Mouse (Mus musculus): ENCODE measurements around the gene Npcd. TPM values are rescaled to one million over a fixed set of nuclear protein-coding genes. Genes with fewer than 3 reads are reported as not detected.

Npcd gene
- polyA plus RNA-seq, 1 experiment: 0.55 TPM

- WGBS: 38% methylated on average over 17 of the region's 17 CpGs
- no peak overlapping the region for H3K4me3 ChIP-seq (ENCODE audit: control insufficient read depth, insufficient read depth, low read length)
- TF ChIP-seq CTCF (IDR thresholded peaks at IDR 0.05; ENCODE audit: borderline replicate concordance, control insufficient read depth, extremely low read depth, insufficient read depth, low read length, poor library complexity): no peak
- no peak for TF ChIP-seq POLR2A (IDR thresholded peaks at IDR 0.05; ENCODE audit: control insufficient read depth, extremely low read depth, insufficient read depth, low read length, poor library complexity)
- no peak for DNase-seq
- no peaks in the 10 kb centered on the region for H3K36me3 ChIP-seq (ENCODE audit: control insufficient read depth, insufficient read depth, low read length)
- H3K27me3 ChIP-seq (ENCODE audit: control insufficient read depth, insufficient read depth, low read length): no peaks in the 10 kb centered on the region
- peaks cover 34% of the 10 kb centered on the region for H3K4me1 ChIP-seq (replicated peaks; ENCODE audit: control insufficient read depth, insufficient read depth, low read length)
- peak overlapping the region; percentile 16; the same call in 1 of the 2 replicates for H3K27ac ChIP-seq (ENCODE audit: control insufficient read depth, insufficient read depth, low read length)
Observed at GRCm38 (mm10) chr15:79751772-79752171, 82.3 kb downstream of the Npcd start.

- H3K27ac ChIP-seq (ENCODE audit: control insufficient read depth, insufficient read depth, low read length): no peak overlapping the region
- no peak for TF ChIP-seq CTCF (IDR thresholded peaks at IDR 0.05; ENCODE audit: borderline replicate concordance, control insufficient read depth, extremely low read depth, insufficient read depth, low read length, poor library complexity)
- no peak for TF ChIP-seq POLR2A (IDR thresholded peaks at IDR 0.05; ENCODE audit: control insufficient read depth, extremely low read depth, insufficient read depth, low read length, poor library complexity)
- no peak overlapping the region for H3K4me3 ChIP-seq (ENCODE audit: control insufficient read depth, insufficient read depth, low read length)
- DNase-seq: no peak
- H3K4me1 ChIP-seq (replicated peaks; ENCODE audit: control insufficient read depth, insufficient read depth, low read length): peaks cover 24% of the 10 kb centered on the region
- no peaks in the 10 kb centered on the region for H3K27me3 ChIP-seq (ENCODE audit: control insufficient read depth, insufficient read depth, low read length)
- 95% methylated on average over 8 of the region's 8 CpGs for WGBS
- no peaks in the 10 kb centered on the region for H3K36me3 ChIP-seq (ENCODE audit: control insufficient read depth, insufficient read depth, low read length)
Observed at GRCm38 (mm10) chr15:79750266-79750665, 83.8 kb downstream of the Npcd start.

GRCm38 (mm10) chr15:79749162-79749561 lies 84.9 kb downstream of the Npcd start:
- H3K4me3 ChIP-seq (ENCODE audit: control insufficient read depth, insufficient read depth, low read length): no peak overlapping the region
- 17% methylated on average over 7 of the region's 7 CpGs for WGBS
- peak overlapping the region; percentile 22; the same call in 1 of the 2 replicates for H3K27ac ChIP-seq (ENCODE audit: control insufficient read depth, insufficient read depth, low read length)
- H3K27me3 ChIP-seq (ENCODE audit: control insufficient read depth, insufficient read depth, low read length): no peaks in the 10 kb centered on the region
- H3K36me3 ChIP-seq (ENCODE audit: control insufficient read depth, insufficient read depth, low read length): no peaks in the 10 kb centered on the region
- H3K4me1 ChIP-seq (replicated peaks; ENCODE audit: control insufficient read depth, insufficient read depth, low read length): peaks cover 24% of the 10 kb centered on the region
- peak; percentile 27 for DNase-seq
- TF ChIP-seq CTCF (IDR thresholded peaks at IDR 0.05; ENCODE audit: borderline replicate concordance, control insufficient read depth, extremely low read depth, insufficient read depth, low read length, poor library complexity): no peak

GRCm38 (mm10) chr15:79747998-79748397 lies 86.0 kb downstream of the Npcd start:
- WGBS: 95% methylated on average over 11 of the region's 11 CpGs
- H3K36me3 ChIP-seq (ENCODE audit: control insufficient read depth, insufficient read depth, low read length): no peaks in the 10 kb centered on the region
- peak; percentile 39 for DNase-seq
- H3K4me1 ChIP-seq (replicated peaks; ENCODE audit: control insufficient read depth, insufficient read depth, low read length): peaks cover 24% of the 10 kb centered on the region
- no peak overlapping the region for H3K27ac ChIP-seq (ENCODE audit: control insufficient read depth, insufficient read depth, low read length)
- H3K4me3 ChIP-seq (ENCODE audit: control insufficient read depth, insufficient read depth, low read length): no peak overlapping the region
- H3K27me3 ChIP-seq (ENCODE audit: control insufficient read depth, insufficient read depth, low read length): no peaks in the 10 kb centered on the region
- TF ChIP-seq POLR2A (IDR thresholded peaks at IDR 0.05; ENCODE audit: control insufficient read depth, extremely low read depth, insufficient read depth, low read length, poor library complexity) (no peak), CTCF (IDR thresholded peaks at IDR 0.05; ENCODE audit: borderline replicate concordance, control insufficient read depth, extremely low read depth, insufficient read depth, low read length, poor library complexity) (0 out of 2 replicates have a peak, but pooled peaks have one; percentile 13)

GRCm38 (mm10) chr15:79745883-79746282 lies 88.2 kb downstream of the Npcd start:
- TF ChIP-seq POLR2A (IDR thresholded peaks at IDR 0.05; ENCODE audit: control insufficient read depth, extremely low read depth, insufficient read depth, low read length, poor library complexity) (no peak), CTCF (IDR thresholded peaks at IDR 0.05; ENCODE audit: borderline replicate concordance, control insufficient read depth, extremely low read depth, insufficient read depth, low read length, poor library complexity) (no peak)
- WGBS: 98% methylated on average over 5 of the region's 5 CpGs
- H3K4me3 ChIP-seq (ENCODE audit: control insufficient read depth, insufficient read depth, low read length): no peak overlapping the region
- H3K27ac ChIP-seq (ENCODE audit: control insufficient read depth, insufficient read depth, low read length): no peak overlapping the region
- no peaks in the 10 kb centered on the region for H3K36me3 ChIP-seq (ENCODE audit: control insufficient read depth, insufficient read depth, low read length)
- no peak for DNase-seq
- no peaks in the 10 kb centered on the region for H3K27me3 ChIP-seq (ENCODE audit: control insufficient read depth, insufficient read depth, low read length)
- H3K4me1 ChIP-seq (replicated peaks; ENCODE audit: control insufficient read depth, insufficient read depth, low read length): peaks cover 22% of the 10 kb centered on the region

- Histone ChIP-seq H3K27me3 (ENCODE audit: control insufficient read depth, insufficient read depth, low read length) (no peaks in the 10 kb centered on the region), H3K4me3 (ENCODE audit: control insufficient read depth, insufficient read depth, low read length) (no peak overlapping the region), H3K4me1 (replicated peaks; ENCODE audit: control insufficient read depth, insufficient read depth, low read length) (peaks cover 25% of the 10 kb centered on the region), H3K36me3 (ENCODE audit: control insufficient read depth, insufficient read depth, low read length) (no peaks in the 10 kb centered on the region), H3K27ac (ENCODE audit: control insufficient read depth, insufficient read depth, low read length) (no peak overlapping the region)
- WGBS: 97% methylated on average over 10 of the region's 10 CpGs
- TF ChIP-seq POLR2A (IDR thresholded peaks at IDR 0.05; ENCODE audit: control insufficient read depth, extremely low read depth, insufficient read depth, low read length, poor library complexity) (no peak), CTCF (IDR thresholded peaks at IDR 0.05; ENCODE audit: borderline replicate concordance, control insufficient read depth, extremely low read depth, insufficient read depth, low read length, poor library complexity) (no peak)
- DNase-seq: no peak
Observed at GRCm38 (mm10) chr15:79745312-79745711, 88.7 kb downstream of the Npcd start.

GRCm38 (mm10) chr15:79744742-79745141 lies 89.3 kb downstream of the Npcd start:
- TF ChIP-seq CTCF (IDR thresholded peaks at IDR 0.05; ENCODE audit: borderline replicate concordance, control insufficient read depth, extremely low read depth, insufficient read depth, low read length, poor library complexity) (no peak), POLR2A (IDR thresholded peaks at IDR 0.05; ENCODE audit: control insufficient read depth, extremely low read depth, insufficient read depth, low read length, poor library complexity) (no peak)
- DNase-seq: no peak
- no peaks in the 10 kb centered on the region for H3K36me3 ChIP-seq (ENCODE audit: control insufficient read depth, insufficient read depth, low read length)
- H3K27me3 ChIP-seq (ENCODE audit: control insufficient read depth, insufficient read depth, low read length): no peaks in the 10 kb centered on the region
- no peak overlapping the region for H3K27ac ChIP-seq (ENCODE audit: control insufficient read depth, insufficient read depth, low read length)
- no peak overlapping the region for H3K4me3 ChIP-seq (ENCODE audit: control insufficient read depth, insufficient read depth, low read length)
- H3K4me1 ChIP-seq (replicated peaks; ENCODE audit: control insufficient read depth, insufficient read depth, low read length): peaks cover 29% of the 10 kb centered on the region
- 87% methylated on average over 8 of the region's 8 CpGs for WGBS
